Mouse (Mus musculus) bone marrow macrophage, adult 2 months (primary cell): ENCODE results near the gene Ahcyl2.

ENCODE experiments used
- CTCF ChIP-seq: IDR thresholded peaks from 2 replicates; pipeline ENCODE4 v1.5.1; 2012; ENCODE audit warnings: low read depth, mild to moderate bottlenecking, low read length, moderate library complexity
- POLR2A ChIP-seq: IDR thresholded peaks from 2 replicates; pipeline ENCODE4 v1.6.1; 2012; ENCODE audit warnings: mild to moderate bottlenecking, low read depth, low read length, borderline replicate concordance

- no peak for TF ChIP-seq CTCF
- no peak for TF ChIP-seq POLR2A
Observed at GRCm38 (mm10) chr6:29812076-29812475, 44.3 kb downstream of the Ahcyl2 start.
